Mouse (Mus musculus) CD8-positive naive resting alpha-beta T cell, adult 57 days (primary cell): ENCODE results near the gene Atf7ip. TPM values are rescaled to one million over a fixed set of nuclear protein-coding genes. Genes with fewer than 3 reads are reported as not detected.

Experiments used
- total RNA-seq: library from RNA; stranded (reverse); gene quantifications from one replicate; pipeline ENCODE4 v1.2.4, GENCODE M21; 2023

Atf7ip gene
- 306 TPM for total RNA-seq

DNA sequence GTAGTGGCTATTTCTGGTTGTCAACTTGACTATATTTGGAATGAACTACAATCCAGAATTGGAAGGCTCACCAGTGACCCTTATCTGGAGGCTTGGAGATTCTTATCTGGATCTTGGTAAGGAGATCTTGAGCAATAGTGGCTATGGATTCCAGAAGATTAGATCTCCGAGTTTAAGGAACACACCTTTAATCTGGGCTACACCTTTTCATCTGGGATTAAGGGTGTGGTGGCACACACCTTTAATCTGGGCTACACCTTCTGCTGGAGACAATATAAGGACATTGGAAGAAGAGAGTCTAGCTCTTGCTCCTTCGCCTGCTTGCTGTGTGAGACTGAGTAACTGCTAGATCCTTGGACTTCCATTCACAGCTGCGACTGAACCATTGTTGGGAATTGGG lies at the start of gene Atf7ip:
Gene Atf7ip (plus strand): TSS at position 301 of the 400 bp plus-strand sequence.

Other genes with a start within 250 kb of the Atf7ip start
- gene Gm8994, start 178.6 kb upstream of the Atf7ip start, total RNA-seq = not detected
- gene E330021D16Rik, start 90.6 kb upstream of the Atf7ip start, total RNA-seq = not detected
- gene Plbd1, start 155.8 kb downstream of the Atf7ip start, total RNA-seq = 11.8 TPM